Mouse (Mus musculus): ENCODE measurements around the gene 1110051M20Rik.

DNA sequence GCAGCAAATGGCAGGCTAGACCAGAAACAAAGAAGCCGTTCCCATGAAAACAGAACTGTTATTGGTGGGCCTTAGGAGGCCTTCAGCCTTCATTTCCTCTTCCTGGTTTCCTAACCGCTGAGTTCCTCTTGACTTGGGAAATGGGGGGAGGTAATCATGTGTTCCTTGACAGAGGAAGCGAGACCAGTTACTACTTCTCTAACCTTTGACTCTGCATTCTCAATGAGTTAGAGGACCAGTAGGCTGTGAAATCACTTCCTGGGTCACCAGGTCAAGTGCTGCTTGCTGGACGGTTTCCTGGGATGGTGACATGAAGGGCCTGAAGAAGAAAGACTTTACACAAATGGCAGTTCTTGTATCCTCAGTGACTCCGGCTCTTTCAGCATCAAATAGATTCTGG lies 32.1 kb downstream of the 1110051M20Rik start:
- TF ChIP-seq GATA1 (IDR thresholded peaks at IDR 0.05; ENCODE audit: borderline replicate concordance, low read length), result no peak
- no peak for TF ChIP-seq FLI1 (IDR thresholded peaks at IDR 0.05; ENCODE audit: low read length)

All from megakaryocyte, embryonic 14.5 days (primary cell).